Mouse (Mus musculus): ENCODE data around the gene Bag1.

Gene Bag1

GRCm38 (mm10) chr4:40936175-40936839 is 11.8 kb downstream of the Bag1 start:
- 60% methylated on average over 9 of the region's 9 CpGs for WGBS

- WGBS, result 89% methylated on average over 3 of the region's 3 CpGs
These were observed 13.7 kb downstream of the Bag1 start for GRCm38 (mm10) chr4:40934369-40934768.

- WGBS, result 88% methylated on average over 5 of the region's 5 CpGs
These were observed 14.4 kb downstream of the Bag1 start for GRCm38 (mm10) chr4:40933694-40934093.

- WGBS, result 89% methylated on average over 7 of the region's 7 CpGs
These were observed 19.0 kb downstream of the Bag1 start for GRCm38 (mm10) chr4:40929046-40929445.

- WGBS, result 61% methylated on average over 3 of the region's 3 CpGs
These were observed 22.5 kb downstream of the Bag1 start for GRCm38 (mm10) chr4:40925568-40925967.

GRCm38 (mm10) chr4:40923087-40923651 is 24.9 kb downstream of the Bag1 start:
- whole genome bisulfite sequencing, result 84% methylated on average over 6 of the region's 6 CpGs

- 76% methylated on average over 3 of the region's 3 CpGs for WGBS
These were observed 26.8 kb downstream of the Bag1 start for GRCm38 (mm10) chr4:40921288-40921687.

- 45% methylated on average over 2 of the region's 2 CpGs for WGBS
These were observed 27.5 kb downstream of the Bag1 start for GRCm38 (mm10) chr4:40920576-40920975.

- WGBS, result 50% methylated on average over 3 of the region's 3 CpGs
These were observed 28.3 kb downstream of the Bag1 start, which contains the start of gene Spink4 for GRCm38 (mm10) chr4:40919785-40920184. Spink4 (plus strand) TSS chr4:40920052.

GRCm38 (mm10) chr4:40916592-40917155 is 31.4 kb downstream of the Bag1 start:
- WGBS, result 95% methylated on average over 7 of the region's 7 CpGs

- 66% methylated on average over 5 of the region's 5 CpGs for WGBS
These were observed 32.1 kb downstream of the Bag1 start for GRCm38 (mm10) chr4:40915947-40916346.

GRCm38 (mm10) chr4:40908261-40908969 is 39.7 kb downstream of the Bag1 start:
- 56% methylated on average over 20 of the region's 20 CpGs for WGBS

GRCm38 (mm10) chr4:40906298-40906697 is 41.8 kb downstream of the Bag1 start:
- WGBS, result 45% methylated on average over 1 of the region's 1 CpGs

- WGBS, result 90% methylated on average over 4 of the region's 4 CpGs
These were observed 47.5 kb downstream of the Bag1 start for GRCm38 (mm10) chr4:40900612-40901011.

- 96% methylated on average over 3 of the region's 3 CpGs for WGBS
These were observed 48.0 kb downstream of the Bag1 start for GRCm38 (mm10) chr4:40900071-40900470.

- 76% methylated on average over 2 of the region's 2 CpGs for WGBS
These were observed 48.8 kb downstream of the Bag1 start for GRCm38 (mm10) chr4:40899264-40899663.

- 92% methylated on average over 6 of the region's 6 CpGs for WGBS
These were observed 49.5 kb downstream of the Bag1 start for GRCm38 (mm10) chr4:40898476-40899044.

- WGBS, result 97% methylated on average over 2 of the region's 2 CpGs
These were observed 52.4 kb downstream of the Bag1 start for GRCm38 (mm10) chr4:40895646-40896045.

- WGBS, result 74% methylated on average over 3 of the region's 3 CpGs
These were observed 53.0 kb downstream of the Bag1 start for GRCm38 (mm10) chr4:40895118-40895517.

- 72% methylated on average over 5 of the region's 5 CpGs for WGBS
These were observed 56.9 kb downstream of the Bag1 start for GRCm38 (mm10) chr4:40891206-40891605.

GRCm38 (mm10) chr4:40889983-40890382 is 58.1 kb downstream of the Bag1 start:
- WGBS, result 64% methylated on average over 4 of the region's 4 CpGs

GRCm38 (mm10) chr4:40889252-40889651 is 58.8 kb downstream of the Bag1 start:
- 66% methylated on average over 3 of the region's 3 CpGs for WGBS
